Mouse (Mus musculus) left cerebral cortex, adult 2 months (tissue): ENCODE measurements around the gene Ppp1r8. TPM values are rescaled to one million over a fixed set of nuclear protein-coding genes. Genes with fewer than 3 reads are reported as not detected.
"Not testable (repeated sequence)": the region's sequence is repeated elsewhere in the genome, so short reads cannot be mapped to it uniquely, and the experiment has no call there.

Source experiments
- DNase-seq, 2 experiments: peaks; one replicate each; pipeline ENCODE4 v3.0.0; 2021 to 2022; ENCODE audit warnings: low spot score in 2 of 2, mixed read lengths in 1 of 2; ENCODE audit errors: extremely low spot score in 1 of 2
- H3K27ac ChIP-seq: fragments of 200-600 bp; 2 replicates; pipeline ENCODE4 v1.8.1; 2022
- H3K4me3 ChIP-seq: fragments of 200-600 bp; 2 replicates; pipeline ENCODE4 v1.8.1; 2022
- CTCF ChIP-seq: fragments of 200-600 bp; IDR thresholded peaks from 2 replicates; pipeline ENCODE4 v1.8.1; 2022; ENCODE audit warnings: antibody characterized with exemption, mild to moderate bottlenecking, moderate library complexity
- intact Hi-C: fragments of 180-260 bp; cut with DNase I; formaldehyde crosslinking; loops from one replicate; pipeline ENCODE4 v1.15.1; 2025
- total RNA-seq, 2 experiments: library from RNA; stranded (reverse); gene quantifications; 2 replicates each; pipeline ENCODE4 v1.2.3; 2021

The Ppp1r8 gene
- total RNA-seq, 2 experiments from 2014 or later = 41.2 to 41.8 TPM

GRCm38 (mm10) chr4:132794760-132795159 lies 48.2 kb downstream of the Ppp1r8 start:
- no peak for DNase-seq
- intact Hi-C loops = no loop called here
- Histone ChIP-seq H3K27ac (no peak overlapping the region), H3K4me3 (no peak overlapping the region)
- no peak for TF ChIP-seq CTCF

- intact Hi-C loops = no loop called here
- no peak overlapping the region for H3K4me3 ChIP-seq
- no peak for DNase-seq
- no peak overlapping the region for H3K27ac ChIP-seq
- no peak for TF ChIP-seq CTCF
Observed at GRCm38 (mm10) chr4:132794028-132794427, 48.9 kb downstream of the Ppp1r8 start.

- H3K27ac ChIP-seq, intact Hi-C loops, DNase-seq: not testable (repeated sequence)
Observed at GRCm38 (mm10) chr4:132793322-132794004, 49.5 kb downstream of the Ppp1r8 start.

GRCm38 (mm10) chr4:132789731-132790130 lies 53.2 kb downstream of the Ppp1r8 start:
- TF ChIP-seq CTCF = no peak
- intact Hi-C loops = no loop called here
- no peak overlapping the region for H3K4me3 ChIP-seq
- no peak for DNase-seq
- no peak overlapping the region for H3K27ac ChIP-seq

More at GRCm38 (mm10) chr4:132793322-132794004, 49.5 kb downstream of the Ppp1r8 start:
- not testable (repeated sequence) for H3K4me3 ChIP-seq

GRCm38 (mm10) chr4:132785228-132785627 lies 57.7 kb downstream of the Ppp1r8 start:
- no peak for DNase-seq
- H3K4me3 ChIP-seq = no peak overlapping the region
- no peak for TF ChIP-seq CTCF
- no peak overlapping the region for H3K27ac ChIP-seq
- intact Hi-C loops = no loop called here

GRCm38 (mm10) chr4:132783732-132784131 lies 59.2 kb downstream of the Ppp1r8 start:
- Histone ChIP-seq H3K4me3 (no peak overlapping the region), H3K27ac (no peak overlapping the region)
- TF ChIP-seq CTCF = no peak
- intact Hi-C loops = no loop called here
- DNase-seq = no peak

GRCm38 (mm10) chr4:132780288-132780687 lies 62.7 kb downstream of the Ppp1r8 start:
- TF ChIP-seq CTCF = no peak
- DNase-seq = no peak
- intact Hi-C loops = no loop called here
- Histone ChIP-seq H3K4me3 (no peak overlapping the region), H3K27ac (no peak overlapping the region)

- no peak for TF ChIP-seq CTCF
- H3K4me3 ChIP-seq = no peak overlapping the region
- intact Hi-C loops = loop anchor here (5.0 kb wide), 1 partner anchor 154 kb away; no protein-coding TSS in a partner anchor
Observed at GRCm38 (mm10) chr4:132778562-132779201, 64.3 kb downstream of the Ppp1r8 start.

More at GRCm38 (mm10) chr4:132778562-132779201, 64.3 kb downstream of the Ppp1r8 start:
- no peak overlapping the region for H3K27ac ChIP-seq
- no peak for DNase-seq

Other genes starting within 250 kb of the Ppp1r8 start
- gene Eya3, start 204.2 kb downstream of the Ppp1r8 start, total RNA-seq = 10 to 100 TPM; 31.0 to 33.5 TPM
- 1 to 10 TPM; 2.5 to 3.3 TPM for gene Xkr8, start 110.6 kb downstream of the Ppp1r8 start, total RNA-seq
- gene Smpdl3b, start 85.9 kb downstream of the Ppp1r8 start, total RNA-seq = 1 to 10 TPM; 4.3 to 4.4 TPM
- 10 to 100 TPM; 13.0 to 16.2 TPM for gene Rpa2, start 74.8 kb downstream of the Ppp1r8 start, total RNA-seq
- under 1 TPM; 0.86 to 0.94 TPM for gene Themis2, start 46.8 kb downstream of the Ppp1r8 start, total RNA-seq
- gene Stx12, start 41.3 kb upstream of the Ppp1r8 start, total RNA-seq = 100 to 1,000 TPM; 101 to 110 TPM
- gene Fam76a, start 79.4 kb upstream of the Ppp1r8 start, total RNA-seq = 10 to 100 TPM; 47.6 to 49.9 TPM
- gene Fgr, start 130.9 kb upstream of the Ppp1r8 start, total RNA-seq = under 1 TPM; 0.23 TPM
- gene Ahdc1, start 168.1 kb upstream of the Ppp1r8 start, total RNA-seq = 100 to 1,000 TPM; 108 to 132 TPM